Mouse (Mus musculus): Measurements from ENCODE around the gene Tagln2.

GRCm38 (mm10) chr1:172452911-172453310 lies 46.9 kb upstream of the Tagln2 start:
- TF ChIP-seq CTCF (IDR thresholded peaks at IDR 0.05; ENCODE audit: insufficient read depth, low read length), result no peak
- TF ChIP-seq POLR2A (IDR thresholded peaks at IDR 0.05; ENCODE audit: borderline replicate concordance, extremely low read depth, low read depth, low read length), result no peak
